Mouse (Mus musculus) cerebellum, adult 11-12 months (tissue): ENCODE results near the gene Siglece.
"Not testable (repeated sequence)": the region's sequence is repeated elsewhere in the genome, so short reads cannot be mapped to it uniquely, and the experiment has no call there.

Experiments
- DNase-seq: peaks from one replicate; pipeline ENCODE4 v3.0.0; 2022

Gene Siglece

GRCm38 (mm10) chr7:43660002-43660401 lies at the start of gene Siglece:
TSS of gene Siglece (minus strand) at chr7:43660161.
- DNase-seq: no peak

GRCm38 (mm10) chr7:43690118-43690517 lies 30.2 kb upstream of the Siglece start, which contains the start of gene Klk14:
TSS of gene Klk14 (plus strand) at chr7:43690418.
- no peak for DNase-seq

GRCm38 (mm10) chr7:43685088-43685487 lies 25.1 kb upstream of the Siglece start:
- DNase-seq: no peak

- not testable (repeated sequence) for DNase-seq
These were observed 22.6 kb upstream of the Siglece start for GRCm38 (mm10) chr7:43682511-43682910.

- DNase-seq: peak; percentile 21
These were observed 21.0 kb upstream of the Siglece start for GRCm38 (mm10) chr7:43680960-43681359.

- no peak for DNase-seq
These were observed 18.6 kb upstream of the Siglece start for GRCm38 (mm10) chr7:43678517-43678916.

GRCm38 (mm10) chr7:43675091-43675490 lies 15.1 kb upstream of the Siglece start:
- DNase-seq: peak; percentile 28

GRCm38 (mm10) chr7:43672581-43673260 lies 12.8 kb upstream of the Siglece start:
- peak; percentile 41 for DNase-seq

GRCm38 (mm10) chr7:43671809-43672580 lies 12.0 kb upstream of the Siglece start, which contains the start of gene Ctu1:
TSS of gene Ctu1 (plus strand) at chr7:43672016.
- DNase-seq: peak; percentile 92

GRCm38 (mm10) chr7:43671064-43671808 lies 11.3 kb upstream of the Siglece start:
- peak; percentile 35 for DNase-seq

- DNase-seq: no peak
These were observed 8.6 kb upstream of the Siglece start for GRCm38 (mm10) chr7:43668582-43668981.

GRCm38 (mm10) chr7:43667221-43667620 lies 7.3 kb upstream of the Siglece start:
- not testable (repeated sequence) for DNase-seq

GRCm38 (mm10) chr7:43662804-43663203 lies 2.8 kb upstream of the Siglece start:
- DNase-seq: no peak

GRCm38 (mm10) chr7:43656232-43656631 lies 3.7 kb downstream of the Siglece start:
- no peak for DNase-seq

- DNase-seq: no peak
These were observed 5.4 kb downstream of the Siglece start for GRCm38 (mm10) chr7:43654519-43654918.

- no peak for DNase-seq
These were observed 7.3 kb downstream of the Siglece start for GRCm38 (mm10) chr7:43652683-43653082.

GRCm38 (mm10) chr7:43643046-43643652 lies 16.8 kb downstream of the Siglece start:
- no peak for DNase-seq

GRCm38 (mm10) chr7:43642587-43642986 lies 17.4 kb downstream of the Siglece start:
- DNase-seq: no peak

- no peak for DNase-seq
These were observed 22.8 kb downstream of the Siglece start for GRCm38 (mm10) chr7:43637118-43637517.

- DNase-seq: no peak
These were observed 23.8 kb downstream of the Siglece start for GRCm38 (mm10) chr7:43636194-43636593.

GRCm38 (mm10) chr7:43634500-43634899 lies 25.5 kb downstream of the Siglece start, which contains the start of gene Ceacam18:
TSS of gene Ceacam18 (plus strand) at chr7:43634707.
- DNase-seq: no peak

GRCm38 (mm10) chr7:43633940-43634339 lies 26.0 kb downstream of the Siglece start:
- no peak for DNase-seq
